Mouse (Mus musculus) thymus, adult 2 months (tissue): ENCODE data around the gene Phka2.

Source experiments
- CTCF ChIP-seq: fragments of 200-500 bp; IDR thresholded peaks from 2 replicates; pipeline ENCODE4 v1.5.1; 2012; ENCODE audit warnings: mild to moderate bottlenecking, control low read depth, low read length, moderate library complexity, borderline replicate concordance; ENCODE audit not compliant: control insufficient read depth, poor library complexity, insufficient read depth; ENCODE audit errors: extremely low read depth
- POLR2A ChIP-seq: fragments of 200-500 bp; IDR thresholded peaks from 2 replicates; pipeline ENCODE4 v1.6.1; 2012; ENCODE audit warnings: mild to moderate bottlenecking, low read length, control low read depth, moderate library complexity; ENCODE audit not compliant: control insufficient read depth, poor library complexity, insufficient read depth; ENCODE audit errors: extremely low read depth

DNA sequence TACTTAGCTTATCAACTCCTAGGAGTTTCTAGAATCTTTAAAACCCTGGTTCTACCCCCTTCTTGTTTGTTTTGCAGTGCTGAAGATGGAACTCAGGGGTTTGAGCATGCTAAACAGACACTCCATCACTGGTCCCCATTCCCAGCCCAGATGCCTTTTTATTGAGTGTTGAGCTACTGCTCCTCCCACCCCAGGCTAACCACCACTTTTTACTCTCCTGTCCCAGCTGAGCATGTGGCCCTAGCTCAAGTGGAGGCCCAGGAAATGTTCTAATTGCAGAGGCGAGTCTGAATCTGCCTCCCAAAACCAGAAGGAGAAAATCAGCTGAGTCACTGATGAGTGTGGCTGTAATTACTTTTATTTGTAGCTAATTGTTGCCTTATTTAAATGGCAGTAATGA, 83.1 kb downstream of the Phka2 start:
- TF ChIP-seq CTCF: no peak
- TF ChIP-seq POLR2A: no peak
